Mouse (Mus musculus): ENCODE measurements around the gene C1qb.

The C1qb gene

GRCm38 (mm10) chr4:136867690-136868345, 18.2 kb downstream of the C1qb start:
- POLR2A ChIA-PET = interaction anchor here (0.5 to 3.0 kb wide), 21 partner anchors 9 to 1419 kb away, joined by 3 to 14 read pairs (median 4); no protein-coding TSS in a partner anchor
- CTCF ChIA-PET = interaction anchor here (0.5 to 2.9 kb wide), 35 partner anchors 8 to 1130 kb away, joined by 3 to 20 read pairs (median 5); no protein-coding TSS in a partner anchor

- CTCF ChIA-PET = interaction anchor here in 2 of 4 experiments (1.6 to 2.2 kb wide), 2 partner anchors 10 to 11 kb away, joined by 4 to 5 read pairs; no protein-coding TSS in a partner anchor
Observed at GRCm38 (mm10) chr4:136865531-136865930, 20.5 kb downstream of the C1qb start.

GRCm38 (mm10) chr4:136864751-136865470, 21.1 kb downstream of the C1qb start:
- POLR2A ChIA-PET = no interaction called here
- CTCF ChIA-PET = interaction anchor here in 2 of 4 experiments (1.6 to 2.2 kb wide), 2 partner anchors 10 kb away, joined by 4 to 5 read pairs; no protein-coding TSS in a partner anchor

More at GRCm38 (mm10) chr4:136865531-136865930, 20.5 kb downstream of the C1qb start:
- POLR2A ChIA-PET = no interaction called here

GRCm38 (mm10) chr4:136863517-136863916, 22.5 kb downstream of the C1qb start:
- CTCF ChIA-PET = interaction anchor here in 3 of 4 experiments (0.5 to 2.2 kb wide), 5 partner anchors 9 to 220 kb away, joined by 3 to 5 read pairs (median 4); no protein-coding TSS in a partner anchor

GRCm38 (mm10) chr4:136862411-136862810, 23.6 kb downstream of the C1qb start:
- ChIA-PET CTCF (interaction anchor here in 2 of 4 experiments (0.8 to 1.1 kb wide), 4 partner anchors 16 to 195 kb away, joined by 3 to 4 read pairs (median 3); no protein-coding TSS in a partner anchor), POLR2A (interaction anchor here in 1 of 4 experiments (1.1 kb wide), 1 partner anchor 119 kb away, joined by 4 read pairs; no protein-coding TSS in a partner anchor)

More at GRCm38 (mm10) chr4:136863517-136863916, 22.5 kb downstream of the C1qb start:
- POLR2A ChIA-PET = no interaction called here

GRCm38 (mm10) chr4:136861806-136862205, 24.2 kb downstream of the C1qb start:
- ChIA-PET POLR2A (interaction anchor here in 1 of 4 experiments (1.1 kb wide), 1 partner anchor 120 kb away, joined by 4 read pairs; no protein-coding TSS in a partner anchor), CTCF (interaction anchor here in 2 of 4 experiments (0.8 to 2.6 kb wide), 6 partner anchors 16 to 194 kb away, joined by 3 to 6 read pairs (median 4); no protein-coding TSS in a partner anchor)

GRCm38 (mm10) chr4:136860022-136860421, 26.0 kb downstream of the C1qb start:
- POLR2A ChIA-PET = interaction anchor here in 2 of 4 experiments (1.2 kb wide), 2 partner anchors 9 to 18 kb away, joined by 3 read pairs; no protein-coding TSS in a partner anchor

GRCm38 (mm10) chr4:136855081-136855480, 30.9 kb downstream of the C1qb start:
- CTCF ChIA-PET = interaction anchor here (0.5 to 2.3 kb wide), 57 partner anchors 9 to 782 kb away, joined by 3 to 11 read pairs (median 4); no protein-coding TSS in a partner anchor
- POLR2A ChIA-PET = interaction anchor here in 3 of 4 experiments (0.6 to 2.5 kb wide), 6 partner anchors 10 to 113 kb away, joined by 3 to 14 read pairs (median 4); no protein-coding TSS in a partner anchor

More at GRCm38 (mm10) chr4:136860022-136860421, 26.0 kb downstream of the C1qb start:
- CTCF ChIA-PET = interaction anchor here (0.6 to 2.6 kb wide), 28 partner anchors 7 to 435 kb away, joined by 3 to 10 read pairs (median 4); no protein-coding TSS in a partner anchor

GRCm38 (mm10) chr4:136852989-136853388, 33.0 kb downstream of the C1qb start:
- POLR2A ChIA-PET = interaction anchor here in 2 of 4 experiments (0.7 kb wide), 2 partner anchors 59 to 453 kb away, joined by 3 to 4 read pairs; no protein-coding TSS in a partner anchor
- CTCF ChIA-PET = interaction anchor here (0.6 to 1.6 kb wide), 7 partner anchors 25 to 445 kb away, joined by 3 to 7 read pairs (median 4); no protein-coding TSS in a partner anchor

- POLR2A ChIA-PET = no interaction called here
- CTCF ChIA-PET = interaction anchor here in 2 of 4 experiments (0.7 to 1.9 kb wide), 4 partner anchors 8 to 186 kb away, joined by 3 to 10 read pairs (median 4); no protein-coding TSS in a partner anchor
Observed at GRCm38 (mm10) chr4:136852119-136852518, 33.9 kb downstream of the C1qb start.

GRCm38 (mm10) chr4:136848565-136848964, 37.4 kb downstream of the C1qb start:
- ChIA-PET POLR2A (interaction anchor here in 2 of 4 experiments (0.5 to 1.5 kb wide), 3 partner anchors 18 to 999 kb away, joined by 3 to 4 read pairs (median 3); no protein-coding TSS in a partner anchor), CTCF (interaction anchor here (0.6 to 1.4 kb wide), 7 partner anchors 11 to 200 kb away, joined by 3 to 5 read pairs (median 3); no protein-coding TSS in a partner anchor)

GRCm38 (mm10) chr4:136847166-136847565, 38.8 kb downstream of the C1qb start:
- ChIA-PET POLR2A (interaction anchor here in 1 of 4 experiments (0.6 kb wide), 1 partner anchor 1844 kb away, joined by 3 read pairs; no protein-coding TSS in a partner anchor), CTCF (interaction anchor here (0.6 to 3.3 kb wide), 4 partner anchors 31 to 134 kb away, joined by 3 to 19 read pairs (median 4); no protein-coding TSS in a partner anchor)

- ChIA-PET CTCF (interaction anchor here in 3 of 4 experiments (0.6 to 2.0 kb wide), 4 partner anchors 37 to 177 kb away, joined by 3 to 8 read pairs (median 4); no protein-coding TSS in a partner anchor), POLR2A (no interaction called here)
Observed at GRCm38 (mm10) chr4:136842802-136843201, 43.2 kb downstream of the C1qb start.

- CTCF ChIA-PET = interaction anchor here (0.6 to 2.7 kb wide), 12 partner anchors 10 to 192 kb away, joined by 3 to 9 read pairs (median 5); no protein-coding TSS in a partner anchor
- POLR2A ChIA-PET = interaction anchor here in 1 of 4 experiments (0.9 to 1.5 kb wide), 2 partner anchors 13 to 175 kb away, joined by 3 read pairs; no protein-coding TSS in a partner anchor
Observed at GRCm38 (mm10) chr4:136842033-136842432, 44.0 kb downstream of the C1qb start.

GRCm38 (mm10) chr4:136841056-136841455, 44.9 kb downstream of the C1qb start:
- ChIA-PET POLR2A (interaction anchor here in 1 of 4 experiments (1.5 kb wide), 1 partner anchor 174 kb away, joined by 3 read pairs; no protein-coding TSS in a partner anchor), CTCF (interaction anchor here (0.6 to 2.7 kb wide), 20 partner anchors 11 to 191 kb away, joined by 3 to 13 read pairs (median 4); no protein-coding TSS in a partner anchor)

GRCm38 (mm10) chr4:136838462-136838861, 47.5 kb downstream of the C1qb start:
- POLR2A ChIA-PET = interaction anchor here in 3 of 4 experiments (0.7 to 1.8 kb wide), 8 partner anchors 8 to 630 kb away, joined by 3 to 11 read pairs (median 3); partner anchors contain the start of gene Hspg2 (in 1 of the 3)
- CTCF ChIA-PET = interaction anchor here in 3 of 4 experiments (0.9 to 2.9 kb wide), 12 partner anchors 13 to 190 kb away, joined by 3 to 16 read pairs (median 4); no protein-coding TSS in a partner anchor

GRCm38 (mm10) chr4:136838026-136838425, 48.0 kb downstream of the C1qb start:
- CTCF ChIA-PET = interaction anchor here in 3 of 4 experiments (0.7 to 2.9 kb wide), 11 partner anchors 13 to 277 kb away, joined by 3 to 16 read pairs (median 4); no protein-coding TSS in a partner anchor

More at GRCm38 (mm10) chr4:136838026-136838425, 48.0 kb downstream of the C1qb start:
- POLR2A ChIA-PET = interaction anchor here in 3 of 4 experiments (0.7 to 1.6 kb wide), 5 partner anchors 60 to 631 kb away, joined by 3 to 11 read pairs (median 3); partner anchors contain the start of gene Hspg2 (in 1 of the 3)
